Mouse (Mus musculus): ENCODE data around the gene Caskin1.

DNA sequence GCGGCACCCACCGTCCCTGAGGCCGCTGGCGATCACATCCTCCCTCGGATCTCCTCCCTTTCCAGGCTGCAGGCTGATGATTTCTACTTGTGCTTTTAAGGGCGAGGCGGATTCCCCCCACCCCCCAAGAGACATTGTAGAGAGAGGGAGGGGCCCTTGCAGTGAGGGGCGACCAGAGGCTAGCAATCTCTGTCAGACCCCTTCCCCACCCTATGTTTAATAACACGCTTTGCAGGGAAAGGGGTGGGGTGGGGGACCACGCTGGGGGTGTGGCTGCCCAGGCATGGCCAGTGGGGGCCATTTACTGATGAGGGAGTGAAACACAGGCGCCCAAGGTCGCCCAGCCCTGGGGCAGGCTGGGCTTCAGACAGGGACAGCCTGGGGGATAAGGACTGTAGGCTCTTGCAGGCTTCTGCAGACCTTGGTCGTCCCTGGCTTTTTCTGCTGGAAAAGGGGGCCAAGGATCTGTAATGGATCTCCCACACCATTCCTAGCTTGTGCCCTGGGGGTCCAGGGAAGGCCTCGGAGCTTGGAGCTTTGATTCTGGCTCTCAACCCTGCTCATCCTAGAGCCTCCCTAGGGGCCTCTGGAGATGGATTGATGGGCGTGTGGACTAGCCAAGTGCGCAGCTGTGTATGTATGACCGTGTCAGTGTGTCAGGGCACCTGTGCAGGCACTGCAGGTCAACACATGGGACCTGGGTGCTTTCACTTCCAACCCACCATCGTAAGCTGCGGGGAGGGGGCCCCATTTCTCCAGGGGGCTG lies 1.0 kb downstream of the Caskin1 start:
- TF ChIP-seq CTCF (IDR thresholded peaks at IDR 0.05; ENCODE audit: borderline replicate concordance, insufficient read depth, low read depth, low read length) = no peak
- TF ChIP-seq POLR2A (IDR thresholded peaks at IDR 0.05; ENCODE audit: borderline replicate concordance, insufficient read depth, low read length) = no peak

Measured in cerebellum, adult 2 months (tissue).